Mouse (Mus musculus) MEL (cell line): ENCODE results near the gene Ppp1r32. TPM values are rescaled to one million over a fixed set of nuclear protein-coding genes. Genes with fewer than 3 reads are reported as not detected.

ENCODE experiments used
- DNase-seq: peaks from one replicate; pipeline ENCODE4 v3.0.0; 2011; ENCODE audit warnings: low read depth, low spot score
- H3K27ac ChIP-seq: 2 replicates; pipeline ENCODE4 v1.5.1; 2012; ENCODE audit warnings: low read depth, mild to moderate bottlenecking, control low read depth, low read length, moderate library complexity; ENCODE audit not compliant: control insufficient read depth
- H3K27me3 ChIP-seq, 2 experiments: fragments of 150-350 bp in 1 of 2; sonication (generic) in 1 of 2; 2 replicates each; pipeline ENCODE4 v1.6.1; 2012; ENCODE audit warnings: low read length in 2 of 2, mild to moderate bottlenecking in 2 of 2, improper control_type of control experiment in 1 of 2, moderate library complexity in 1 of 2; ENCODE audit not compliant: insufficient read depth in 2 of 2, control insufficient read depth in 1 of 2
- H3K36me3 ChIP-seq, 2 experiments: 2 replicates each; pipeline ENCODE4 v1.6.1; 2012 to 2014; ENCODE audit warnings: low read length in 2 of 2, improper control_type of control experiment in 1 of 2, inconsistent platforms in 1 of 2, mild to moderate bottlenecking in 1 of 2; ENCODE audit not compliant: insufficient read depth in 2 of 2, control insufficient read depth in 1 of 2
- H3K4me1 ChIP-seq, 2 experiments: fragments of 150-350 bp in 1 of 2; sonication (generic) in 1 of 2; 2 replicates each; pipeline ENCODE4 v1.6.1; 2012; ENCODE audit warnings: low read length in 2 of 2, improper control_type of control experiment in 1 of 2, mild to moderate bottlenecking in 1 of 2; ENCODE audit not compliant: insufficient read depth in 2 of 2, control insufficient read depth in 1 of 2
- H3K4me3 ChIP-seq, 2 experiments: fragments of 150-350 bp in 1 of 2; sonication (generic) in 1 of 2; 2 replicates each; pipeline ENCODE4 v1.5.1; 2012; ENCODE audit warnings: low read depth in 2 of 2, low read length in 2 of 2, mild to moderate bottlenecking in 2 of 2, moderate library complexity in 2 of 2, control low read depth in 1 of 2, improper control_type of control experiment in 1 of 2; ENCODE audit not compliant: control insufficient read depth in 1 of 2, insufficient read depth in 1 of 2
- H3K79me2 ChIP-seq: 2 replicates; pipeline ENCODE4 v1.6.1; 2012; ENCODE audit warnings: mild to moderate bottlenecking, low read length, moderate library complexity; ENCODE audit not compliant: control insufficient read depth, poor library complexity, insufficient read depth
- H3K9ac ChIP-seq: 2 replicates; pipeline ENCODE4 v1.6.1; 2012; ENCODE audit warnings: low read depth, mild to moderate bottlenecking, control low read depth, low read length, moderate library complexity; ENCODE audit not compliant: control insufficient read depth, poor library complexity, severe bottlenecking
- H3K9me3 ChIP-seq: fragments of 150-350 bp; sonication (generic); replicated peaks from 2 replicates; pipeline ENCODE4 v1.6.1; 2012; ENCODE audit warnings: mild to moderate bottlenecking, low read length, improper control_type of control experiment, moderate library complexity; ENCODE audit not compliant: insufficient read depth
- CHD1 ChIP-seq: IDR thresholded peaks from 2 replicates; pipeline ENCODE4 v1.6.1; 2012; ENCODE audit warnings: low read depth, mild to moderate bottlenecking, inconsistent platforms, low read length, improper control_type of control experiment
- CHD2 ChIP-seq: IDR thresholded peaks from 2 replicates; pipeline ENCODE4 v1.6.1; 2011; ENCODE audit warnings: low read length, improper control_type of control experiment
- CTCF ChIP-seq, 3 experiments: IDR thresholded peaks in 2 of 3; conservative IDR thresholded peaks in 1 of 3; 2 replicates each; pipeline ENCODE4 v1.5.1; 2011 to 2012; ENCODE audit warnings: low read length in 3 of 3, low read depth in 2 of 3, mild to moderate bottlenecking in 2 of 3, improper control_type of control experiment in 1 of 3, inconsistent platforms in 1 of 3, mixed read lengths in 1 of 3, moderate library complexity in 1 of 3; ENCODE audit not compliant: control insufficient read depth in 1 of 3, insufficient read depth in 1 of 3, poor library complexity in 1 of 3, severe bottlenecking in 1 of 3
- EP300 ChIP-seq, 2 experiments: IDR thresholded peaks; 2 replicates each; pipeline ENCODE4 v1.6.1; 2011; ENCODE audit warnings: improper control_type of control experiment in 2 of 2, low read length in 2 of 2, low read depth in 1 of 2, mild to moderate bottlenecking in 1 of 2
- ETS1 ChIP-seq: IDR thresholded peaks from 2 replicates; pipeline ENCODE4 v1.6.1; 2012; ENCODE audit warnings: low read depth, mild to moderate bottlenecking, inconsistent platforms, low read length, improper control_type of control experiment, moderate library complexity
- GATA1 ChIP-seq: IDR thresholded peaks from 2 replicates; pipeline ENCODE4 v1.6.1; 2011; ENCODE audit warnings: low read depth, low read length, improper control_type of control experiment
- MEF2A ChIP-seq: IDR thresholded peaks from 2 replicates; pipeline ENCODE4 v1.6.1; 2014; ENCODE audit warnings: low read depth, mild to moderate bottlenecking, inconsistent platforms, low read length, improper control_type of control experiment; ENCODE audit not compliant: poor library complexity, insufficient replicate concordance, severe bottlenecking; ENCODE audit errors: extremely low read depth
- MXI1 ChIP-seq: IDR thresholded peaks from 2 replicates; pipeline ENCODE4 v1.6.1; 2011; ENCODE audit warnings: mild to moderate bottlenecking, low read depth, low read length, improper control_type of control experiment
- RAD21 ChIP-seq: IDR thresholded peaks from 2 replicates; pipeline ENCODE4 v1.6.1; 2011; ENCODE audit warnings: mild to moderate bottlenecking, low read depth, low read length, improper control_type of control experiment
- SMC3 ChIP-seq: IDR thresholded peaks from 2 replicates; pipeline ENCODE4 v1.6.1; 2011; ENCODE audit warnings: low read depth, low read length, improper control_type of control experiment
- TAL1 ChIP-seq: IDR thresholded peaks from 2 replicates; pipeline ENCODE4 v1.6.1; 2012; ENCODE audit warnings: mild to moderate bottlenecking, inconsistent platforms, low read length, moderate library complexity, mixed read lengths
- TCF12 ChIP-seq: IDR thresholded peaks from 2 replicates; pipeline ENCODE4 v1.6.1; 2014; ENCODE audit warnings: low read depth, mild to moderate bottlenecking, inconsistent platforms, low read length, improper control_type of control experiment, moderate library complexity
- ZMIZ1 ChIP-seq: IDR thresholded peaks from 2 replicates; pipeline ENCODE4 v1.6.1; 2012; ENCODE audit warnings: low read depth, mild to moderate bottlenecking, inconsistent platforms, low read length, improper control_type of control experiment, moderate library complexity
- polyA plus RNA-seq, 2 experiments: library from polyadenylated mRNA; stranded (reverse) in 1 of 2; unstranded in 1 of 2; fragments of >175 nt in 1 of 2; fragments of >200 nt in 1 of 2; gene quantifications; 2 replicates each; pipeline versions ENCODE4 v1.2.1 to v1.2.4; 2012; ENCODE audit warnings: low replicate concordance in 2 of 2, low read depth in 1 of 2; ENCODE audit not compliant: insufficient read length in 2 of 2, insufficient read depth in 1 of 2, missing spikeins in 1 of 2
- total RNA-seq: library from RNA; depleted of rRNA; stranded (reverse); fragments of 300-350 nt; gene quantifications from 2 replicates; pipeline ENCODE4 v1.2.3, GENCODE M21; 2012

Ppp1r32 gene
- total and polyA plus RNA-seq, 3 experiments = 0.19 to 0.57 TPM; not detected in 1

DNA sequence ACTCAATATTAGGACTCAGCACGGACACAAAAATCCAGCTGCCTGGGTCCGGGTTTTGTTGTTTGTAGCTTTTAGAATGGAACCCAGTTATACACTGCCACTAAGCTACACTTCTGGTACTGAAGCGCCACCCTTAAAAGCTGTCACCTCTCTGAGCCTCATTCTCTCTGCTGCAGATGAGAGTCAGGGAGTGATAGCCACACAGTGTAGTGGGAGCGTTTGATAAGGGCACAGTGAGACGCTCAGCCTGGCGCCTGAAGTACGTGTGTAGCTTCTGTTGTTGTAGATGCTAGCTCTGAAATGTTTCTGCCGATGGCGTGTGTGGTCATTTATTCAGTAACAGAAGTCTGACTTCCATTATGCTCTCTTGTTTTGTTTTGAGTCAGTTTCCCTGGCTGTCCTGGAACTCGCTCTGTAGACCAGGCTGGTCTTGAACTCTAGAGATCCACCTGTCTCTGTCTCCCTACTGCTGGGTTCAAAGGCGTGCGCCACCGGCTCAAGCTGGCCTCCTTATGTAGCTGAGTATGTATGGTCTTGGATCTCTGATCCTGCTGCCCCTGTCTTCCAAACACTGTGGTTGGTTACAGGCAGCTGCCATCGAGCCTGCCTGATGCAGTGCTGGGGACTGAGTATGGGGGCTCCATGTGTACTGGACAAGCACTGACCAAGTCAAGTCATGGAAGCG lies 37.9 kb downstream of the Ppp1r32 start:
- H3K27me3 ChIP-seq = no peaks in the 10 kb centered on the region
- peak; percentile 62 for DNase-seq
- TF ChIP-seq ZMIZ1 (no peak), MEF2A (no peak), ETS1 (no peak), GATA1 (peak; percentile 44; the same call in 1 of the 2 replicates), EP300 (IDR thresholded peaks at IDR 0.05; ENCODE audit: low read depth in 1 of 2, low read length in 2 of 2) (peak in 1 of 2 experiments; percentile 35; a peak in 1 of 4 replicates), CHD2 (no peak)
- no peaks in the 10 kb centered on the region for H3K9me3 ChIP-seq
- no peaks in the 10 kb centered on the region for H3K4me1 ChIP-seq
- H3K9ac ChIP-seq = no peak overlapping the region
- H3K36me3 ChIP-seq = no peaks in the 10 kb centered on the region
- H3K27ac ChIP-seq = no peak overlapping the region
- H3K79me2 ChIP-seq = no peaks in the 10 kb centered on the region
- no peak overlapping the region for H3K4me3 ChIP-seq

- H3K9me3 ChIP-seq = no peaks in the 10 kb centered on the region
- TF ChIP-seq CHD1 (no peak), RAD21 (peak; percentile 23), TAL1 (no peak), SMC3 (peak; percentile 39), CTCF (IDR thresholded peaks at IDR 0.05 in 2 of 3, conservative IDR thresholded peaks at IDR 0.05 in 1 of 3; ENCODE audit: control insufficient read depth in 1 of 3, insufficient read depth in 1 of 3, low read depth in 2 of 3, low read length in 3 of 3, poor library complexity in 1 of 3, severe bottlenecking in 1 of 3) (peak in 2 of 3 experiments; percentile 26 to 51; a peak in 4 of 6 replicates)
- TF ChIP-seq, all 39 proteins: peak for 3
- DNase-seq = peak; percentile 21
- no peak overlapping the region for H3K9ac ChIP-seq
- H3K36me3 ChIP-seq = no peaks in the 10 kb centered on the region
- no peaks in the 10 kb centered on the region for H3K4me1 ChIP-seq
- H3K27ac ChIP-seq = no peak overlapping the region
- no peaks in the 10 kb centered on the region for H3K79me2 ChIP-seq
- no peak overlapping the region for H3K4me3 ChIP-seq
- 0 out of 4 replicates have a peak, but pooled peaks cover 0 to 2% of the 10 kb centered on the region in 2 experiments for H3K27me3 ChIP-seq
Observed at GRCm38 (mm10) chr19:10437521-10437920, 45.2 kb downstream of the Ppp1r32 start.

DNA sequence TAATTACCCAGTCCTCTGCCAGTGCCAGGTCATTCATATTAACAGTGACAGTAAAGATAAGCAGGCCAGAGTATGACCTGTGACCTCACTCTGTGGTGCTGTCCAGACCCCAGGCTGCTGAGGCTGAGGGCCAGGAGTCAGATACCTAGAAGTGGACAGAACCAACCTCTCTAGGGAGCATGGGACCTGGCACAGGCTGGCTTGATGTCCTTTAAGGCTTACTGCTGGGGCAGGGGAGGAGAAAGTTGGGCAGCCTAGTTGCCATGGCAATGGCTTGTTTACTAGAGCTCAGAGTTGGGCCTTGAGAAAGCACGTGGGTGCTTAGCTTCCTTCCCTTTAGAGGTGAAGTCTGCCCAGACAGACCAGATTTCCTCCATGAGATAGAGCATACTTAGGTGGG lies 46.0 kb downstream of the Ppp1r32 start:
- no peaks in the 10 kb centered on the region for H3K36me3 ChIP-seq
- TF ChIP-seq MXI1 (0 out of 2 replicates have a peak, but pooled peaks have one; percentile 30), TCF12 (no peak)
- DNase-seq = no peak
- no peaks in the 10 kb centered on the region for H3K79me2 ChIP-seq
- no peaks in the 10 kb centered on the region for H3K9me3 ChIP-seq
- no peak overlapping the region for H3K4me3 ChIP-seq
- no peak overlapping the region for H3K9ac ChIP-seq
- H3K4me1 ChIP-seq = no peaks in the 10 kb centered on the region
- 0 out of 4 replicates have a peak, but pooled peaks cover 0 to 2% of the 10 kb centered on the region in 2 experiments for H3K27me3 ChIP-seq
- H3K27ac ChIP-seq = no peak overlapping the region
